Comparison of ENCODE assay signal across 8 mouse cellular contexts in the genomic region with DNA sequence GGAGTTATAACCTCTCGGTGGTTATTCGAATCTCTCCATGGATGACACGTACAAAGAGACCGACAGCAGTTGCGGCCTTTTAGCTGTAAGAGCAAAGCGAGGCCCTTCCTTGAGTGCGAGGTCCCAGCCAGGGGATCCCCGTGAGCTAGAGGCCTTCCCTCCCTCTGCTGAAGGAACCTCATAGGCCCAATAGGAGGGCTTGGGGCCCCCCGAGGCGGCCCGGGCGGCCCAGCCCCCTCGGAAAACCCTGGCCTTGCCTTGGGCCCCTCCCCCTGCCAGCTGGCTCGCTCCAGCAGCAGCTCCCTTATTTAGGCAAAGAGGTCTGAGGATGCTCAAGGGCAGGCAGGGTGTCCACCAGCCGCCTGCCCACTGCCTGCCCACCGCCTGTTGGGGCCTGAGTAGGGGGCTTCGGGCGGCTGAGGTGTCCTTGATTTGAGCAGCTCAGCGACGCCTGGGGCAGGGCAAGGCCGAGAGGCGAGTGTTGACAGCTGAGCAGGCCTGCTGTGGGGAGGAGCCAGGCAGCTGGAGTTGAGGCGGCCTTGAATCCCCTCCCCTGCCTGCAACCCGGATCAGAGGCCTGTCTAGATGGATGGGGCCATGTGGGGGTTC. TPM values are rescaled to one million over a fixed set of nuclear protein-coding genes. Genes with fewer than 3 reads are reported as not detected.
DNase-seq lines count a peak whose midpoint lies in the region; ATAC-seq and TF ChIP-seq lines count a peak whose summit lies in the region.

No protein-coding gene starts in this region.

- peaks cover 4% of the 10 kb centered on the region; the same call in 1 of the 2 replicates for H3K4me1 ChIP-seq in lung, postnatal 0 days (ENCODE audit: insufficient read depth, low read depth, low read length)
- peaks cover 38 to 49% of the 10 kb centered on the region in 2 experiments for H3K4me1 ChIP-seq in heart, embryonic 14.5 days (ENCODE audit: control insufficient read depth in 2 of 2, insufficient read depth in 2 of 2, low read length in 2 of 2)
- H3K4me1 ChIP-seq in liver, embryonic 11.5 days (replicated peaks; ENCODE audit: control insufficient read depth, insufficient read depth, low read length), result peaks cover 30% of the 10 kb centered on the region

- peaks cover 12% of the 10 kb centered on the region; the same call in 1 of the 2 replicates for H3K27me3 ChIP-seq in lung, postnatal 0 days (replicated peaks; ENCODE audit: insufficient read depth, low read length)
- H3K27me3 ChIP-seq in heart, embryonic 14.5 days (ENCODE audit: control insufficient read depth, insufficient read depth, low read length), result no peaks in the 10 kb centered on the region
- peaks cover 75% of the 10 kb centered on the region for H3K27me3 ChIP-seq in liver, embryonic 11.5 days (replicated peaks; ENCODE audit: control insufficient read depth, insufficient read depth, low read length)

- no peak overlapping the region for H3K9ac ChIP-seq in lung, postnatal 0 days (replicated peaks; ENCODE audit: low read depth)
- H3K9ac ChIP-seq in heart, embryonic 14.5 days (ENCODE audit: low read length), result peak overlapping the region; percentile 99
- no peak overlapping the region for H3K9ac ChIP-seq in liver, embryonic 11.5 days (ENCODE audit: low read depth, low read length)

- WGBS in lung, postnatal 0 days, result 5% methylated on average over 24 of the region's 24 CpGs
- 1% methylated on average over 24 of the region's 24 CpGs for WGBS in heart, embryonic 14.5 days
- 2% methylated on average over 24 of the region's 24 CpGs for WGBS in liver, embryonic 11.5 days

- TF ChIP-seq CTCF in lung, postnatal 0 days (IDR thresholded peaks at IDR 0.05), result no peak

- DNase-seq in lung, postnatal 0 days (ENCODE audit: low spot score), result peak; percentile 86
- no peak for DNase-seq in lung, adult 18-20 months
- peak; percentile 84 for DNase-seq in embryo, embryonic 10 days (ENCODE audit: low spot score)
- DNase-seq in liver, embryonic 11.5 days (ENCODE audit: low spot score), result peak; percentile 74
- peak; percentile 81 for DNase-seq in ovary, postnatal 36 days (ENCODE audit: low spot score)
- no peak for DNase-seq in spleen, adult 12 weeks (ENCODE audit: low spot score)

- no peak for TF ChIP-seq EP300 in lung, postnatal 0 days (IDR thresholded peaks at IDR 0.05)

- ATAC-seq in lung, postnatal 0 days, result peak; percentile 58
- peak; percentile 82 for ATAC-seq in heart, embryonic 14.5 days (ENCODE audit: insufficient number of reproducible peaks, insufficient read depth, low FRiP score, low read depth)
- peak; percentile 35; the same call in 1 of the 2 replicates for ATAC-seq in liver, embryonic 11.5 days (replicated peaks; ENCODE audit: low FRiP score)
- ATAC-seq in activated CD4-positive, CD25-positive, alpha-beta regulatory T cell, adult 4 months, result no peak

- peak overlapping the region; percentile 60; the same call in 1 of the 2 replicates for H3K4me3 ChIP-seq in lung, postnatal 0 days (ENCODE audit: low read depth, low read length)
- peak overlapping the region; percentile 59 to 86 for H3K4me3 ChIP-seq in heart, embryonic 14.5 days (ENCODE audit: control insufficient read depth in 1 of 2, insufficient read depth in 1 of 2, low read depth in 1 of 2, low read length in 2 of 2)
- H3K4me3 ChIP-seq in liver, embryonic 11.5 days (ENCODE audit: low read depth, low read length), result peak overlapping the region; percentile 63

- H3K9me3 ChIP-seq in lung, postnatal 0 days (ENCODE audit: low read length), result no peaks in the 10 kb centered on the region
- no peaks in the 10 kb centered on the region for H3K9me3 ChIP-seq in heart, embryonic 14.5 days (ENCODE audit: control insufficient read depth, low read length)
- H3K9me3 ChIP-seq in liver, embryonic 11.5 days (ENCODE audit: control insufficient read depth, low read length), result no peaks in the 10 kb centered on the region

- no peaks in the 10 kb centered on the region for H3K36me3 ChIP-seq in lung, postnatal 0 days (ENCODE audit: insufficient read depth, low read length)
- peaks cover 7% of the 10 kb centered on the region for H3K36me3 ChIP-seq in heart, embryonic 14.5 days (ENCODE audit: control insufficient read depth, insufficient read depth, low read length)
- no peaks in the 10 kb centered on the region for H3K36me3 ChIP-seq in liver, embryonic 11.5 days (ENCODE audit: control insufficient read depth, insufficient read depth, low read length)

- peak overlapping the region; percentile 74 for H3K27ac ChIP-seq in lung, postnatal 0 days (ENCODE audit: low read length)
- peak overlapping the region; percentile 96 to 99 for H3K27ac ChIP-seq in heart, embryonic 14.5 days (replicated peaks in 1 of 2; ENCODE audit: control insufficient read depth in 1 of 2, insufficient read depth in 1 of 2, low read depth in 2 of 2, low read length in 2 of 2)
- H3K27ac ChIP-seq in liver, embryonic 11.5 days (ENCODE audit: low read depth, low read length), result peak overlapping the region; percentile 49; the same call in 1 of the 2 replicates

- H3K4me2 ChIP-seq in lung, postnatal 0 days (replicated peaks; ENCODE audit: low read depth, low read length), result peak overlapping the region; percentile 93
- H3K4me2 ChIP-seq in heart, embryonic 14.5 days (ENCODE audit: low read length), result peak overlapping the region; percentile 94
- peak overlapping the region; percentile 88 for H3K4me2 ChIP-seq in liver, embryonic 11.5 days

RNA-seq across cellular contexts. Expression of gene Kcnh2, which starts 1.0 kb away (rescaled TPM):
- polyA plus RNA-seq in lung, postnatal 0 days (2015; fragmentation: Nextera tagmentation; extraction: Ambion mirVana), result 5.0 and 5.8 TPM in 2 replicates
- 23.5 and 32.9 TPM in 2 replicates for polyA plus RNA-seq in heart, embryonic 14.5 days (2014; fragmentation: Nextera tagmentation; extraction: Ambion mirVana)
- polyA plus RNA-seq in liver, embryonic 11.5 days (2014; fragmentation: Nextera tagmentation; extraction: Ambion mirVana), result 2.5 and 3.8 TPM in 2 replicates
- polyA plus RNA-seq in activated CD4-positive, CD25-positive, alpha-beta regulatory T cell, adult 4 months (2017; shearing (Covaris generic)), result under 1 TPM; 0.16 to 0.24 TPM

RNA-seq across cellular contexts. Expression of gene Nos3, which starts 12.3 kb away (rescaled TPM):
- 20.3 and 26.5 TPM in 2 replicates for polyA plus RNA-seq in lung, postnatal 0 days (2015; fragmentation: Nextera tagmentation; extraction: Ambion mirVana)
- 27.7 and 28.2 TPM in 2 replicates for polyA plus RNA-seq in heart, embryonic 14.5 days (2014; fragmentation: Nextera tagmentation; extraction: Ambion mirVana)
- 6.4 and 7.2 TPM in 2 replicates for polyA plus RNA-seq in liver, embryonic 11.5 days (2014; fragmentation: Nextera tagmentation; extraction: Ambion mirVana)
- polyA plus RNA-seq in activated CD4-positive, CD25-positive, alpha-beta regulatory T cell, adult 4 months (2017; shearing (Covaris generic)), result under 1 TPM in 1 of 2 experiments, not detected in 1; 0.42 TPM

RNA-seq across cellular contexts. Expression of gene Atg9b, which starts 39.6 kb away (rescaled TPM):
- 0.54 and 0.94 TPM in 2 replicates for polyA plus RNA-seq in lung, postnatal 0 days (2015; fragmentation: Nextera tagmentation; extraction: Ambion mirVana)
- polyA plus RNA-seq in heart, embryonic 14.5 days (2014; fragmentation: Nextera tagmentation; extraction: Ambion mirVana), result 1.0 and 1.5 TPM in 2 replicates
- 0.75 and 1.0 TPM in 2 replicates for polyA plus RNA-seq in liver, embryonic 11.5 days (2014; fragmentation: Nextera tagmentation; extraction: Ambion mirVana)
- polyA plus RNA-seq in activated CD4-positive, CD25-positive, alpha-beta regulatory T cell, adult 4 months (2017; shearing (Covaris generic)), result 1 to 10 TPM; 2.2 to 2.9 TPM

RNA-seq across cellular contexts. Expression of gene Abcb8, which starts 41.1 kb away (rescaled TPM):
- 22.4 and 25.6 TPM in 2 replicates for polyA plus RNA-seq in lung, postnatal 0 days (2015; fragmentation: Nextera tagmentation; extraction: Ambion mirVana)
- polyA plus RNA-seq in heart, embryonic 14.5 days (2014; fragmentation: Nextera tagmentation; extraction: Ambion mirVana), result 52.7 and 56.1 TPM in 2 replicates
- 54.6 and 55.2 TPM in 2 replicates for polyA plus RNA-seq in liver, embryonic 11.5 days (2014; fragmentation: Nextera tagmentation; extraction: Ambion mirVana)
- polyA plus RNA-seq in activated CD4-positive, CD25-positive, alpha-beta regulatory T cell, adult 4 months (2017; shearing (Covaris generic)), result 10 to 100 TPM; 15.3 to 21.6 TPM

Comparison
In these comparisons a context has a peak if more than half of its experiments do, and no peak if none do; other contexts are left out.
1. DNase-seq: peak in lung, postnatal 0 days (single experiment), embryo, embryonic 10 days (single experiment), liver, embryonic 11.5 days (single experiment) and ovary, postnatal 36 days (single experiment); none in lung, adult 18-20 months (0 of 2) and spleen, adult 12 weeks (single experiment).
2. Peak in every context shown above with its lines, with median percentiles within 50 percentile points of each other: H3K27ac ChIP-seq, H3K4me2 ChIP-seq and H3K4me3 ChIP-seq.